Mouse (Mus musculus): ENCODE results near the gene Ocln.

Gene Ocln

DNA sequence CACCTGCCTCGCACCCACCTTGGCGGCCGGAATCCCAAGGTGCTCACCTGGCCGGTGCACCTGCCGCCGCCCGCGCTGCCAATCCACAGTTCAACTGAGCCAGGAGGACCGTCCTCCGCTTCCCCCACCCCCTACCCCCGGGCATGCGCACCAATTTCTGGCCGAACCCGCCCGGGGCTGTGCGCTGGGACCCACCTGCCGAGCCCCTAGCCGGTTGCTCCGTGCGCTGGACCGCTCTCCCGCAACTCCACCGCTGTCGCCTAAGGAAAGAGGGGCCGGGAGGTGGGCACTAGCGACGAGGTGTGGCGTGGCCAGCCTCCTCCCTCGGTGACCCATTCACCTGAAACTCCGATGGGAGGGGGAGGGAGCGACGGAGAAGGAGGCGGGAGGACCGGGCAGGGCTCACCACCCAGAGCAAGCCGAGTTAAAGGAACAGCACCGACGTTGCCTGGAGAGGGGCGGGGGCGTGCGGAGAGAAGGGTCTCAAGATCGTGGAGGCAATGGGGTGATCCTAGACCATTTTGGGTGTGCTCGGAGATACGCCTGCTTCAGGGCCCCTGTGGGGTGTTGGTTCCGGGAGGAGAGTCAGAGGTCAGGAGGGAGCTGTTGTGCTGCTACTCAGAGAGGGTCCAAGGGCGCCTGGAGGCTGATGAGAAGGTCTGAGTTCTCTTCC is at the start of gene Ocln:
TSS of gene Ocln (minus strand) at position 350 of the 673 bp plus-strand sequence.
- DNase-seq (ENCODE audit: low read depth, low spot score), result no peak

DNA sequence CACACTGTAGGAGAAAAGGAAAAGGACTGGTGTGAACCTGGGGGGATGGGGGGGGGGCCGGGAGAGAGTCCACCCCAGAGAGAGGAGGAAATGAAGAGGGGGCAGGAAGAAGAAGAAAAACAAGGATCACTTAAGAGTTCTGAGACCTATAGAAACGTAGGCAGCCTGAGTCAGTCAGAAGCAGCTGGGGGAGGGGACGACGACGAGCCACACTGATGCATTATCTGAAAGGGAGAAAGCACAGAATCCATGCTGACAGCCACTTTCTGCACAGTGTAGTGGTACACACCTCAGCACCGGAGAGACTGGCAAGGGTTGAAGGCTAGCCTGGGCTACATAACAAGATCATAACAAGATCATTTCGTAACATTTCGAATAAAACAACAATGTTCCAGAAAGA is 48.5 kb upstream of the Ocln start:
- no peak for DNase-seq (ENCODE audit: low read depth, low spot score)

DNA sequence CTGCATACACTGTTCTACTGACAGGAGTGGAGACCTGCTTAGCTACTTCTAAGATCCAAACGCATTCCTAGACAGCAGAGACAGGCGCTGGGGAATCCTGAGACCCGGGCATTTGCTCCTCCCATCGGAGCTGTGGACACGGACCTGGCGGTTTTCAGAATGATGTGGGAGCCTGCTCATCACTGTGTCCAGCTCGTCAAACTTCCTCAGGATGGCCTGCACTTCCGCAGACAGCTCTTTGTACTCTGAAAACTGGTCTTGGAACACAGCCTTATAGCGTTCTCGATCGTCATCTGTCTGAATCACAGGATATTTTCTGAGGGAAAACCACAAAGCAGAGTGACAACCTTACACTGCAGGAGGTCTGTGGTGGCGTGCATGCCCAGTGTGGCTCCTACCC is 47.8 kb upstream of the Ocln start:
- no peak for DNase-seq (ENCODE audit: low read depth, low spot score)

DNA sequence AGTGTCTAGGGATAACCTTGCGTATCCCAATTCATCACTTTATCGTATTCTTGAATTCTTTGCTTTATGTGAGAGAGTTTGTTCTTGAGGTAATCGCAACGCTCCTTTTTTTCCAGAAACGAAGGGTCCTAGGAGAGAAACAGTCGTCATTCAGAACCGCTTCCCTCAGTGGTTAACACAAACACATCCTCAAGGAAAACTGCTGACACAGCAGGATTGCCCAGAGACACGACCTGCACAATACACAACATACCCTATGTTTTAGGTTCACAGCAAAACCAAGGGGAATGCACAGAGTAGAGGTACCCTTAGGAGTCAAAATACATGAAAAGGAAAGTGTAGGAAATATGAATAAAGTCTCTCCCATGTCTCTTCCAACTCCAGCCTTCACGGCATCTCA is 44.8 kb upstream of the Ocln start:
- DNase-seq (ENCODE audit: low read depth, low spot score), result no peak

DNA sequence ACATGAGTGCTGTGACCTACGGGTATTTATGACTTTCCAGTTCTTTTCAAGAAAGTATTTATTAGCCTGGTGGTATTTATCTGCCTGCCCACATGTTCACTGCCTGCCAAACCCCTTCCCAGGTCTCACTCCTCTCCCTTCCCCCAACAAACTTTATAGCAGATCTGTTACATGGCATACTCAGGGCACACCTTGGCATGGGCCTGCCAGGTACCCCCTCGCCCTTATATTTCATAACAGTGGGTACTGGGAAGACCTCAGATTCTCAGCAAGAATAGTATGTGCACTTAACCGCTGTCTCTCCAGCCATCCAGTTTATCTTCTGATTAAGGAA is 43.0 kb upstream of the Ocln start:
- no peak for DNase-seq (ENCODE audit: low read depth, low spot score)

DNA sequence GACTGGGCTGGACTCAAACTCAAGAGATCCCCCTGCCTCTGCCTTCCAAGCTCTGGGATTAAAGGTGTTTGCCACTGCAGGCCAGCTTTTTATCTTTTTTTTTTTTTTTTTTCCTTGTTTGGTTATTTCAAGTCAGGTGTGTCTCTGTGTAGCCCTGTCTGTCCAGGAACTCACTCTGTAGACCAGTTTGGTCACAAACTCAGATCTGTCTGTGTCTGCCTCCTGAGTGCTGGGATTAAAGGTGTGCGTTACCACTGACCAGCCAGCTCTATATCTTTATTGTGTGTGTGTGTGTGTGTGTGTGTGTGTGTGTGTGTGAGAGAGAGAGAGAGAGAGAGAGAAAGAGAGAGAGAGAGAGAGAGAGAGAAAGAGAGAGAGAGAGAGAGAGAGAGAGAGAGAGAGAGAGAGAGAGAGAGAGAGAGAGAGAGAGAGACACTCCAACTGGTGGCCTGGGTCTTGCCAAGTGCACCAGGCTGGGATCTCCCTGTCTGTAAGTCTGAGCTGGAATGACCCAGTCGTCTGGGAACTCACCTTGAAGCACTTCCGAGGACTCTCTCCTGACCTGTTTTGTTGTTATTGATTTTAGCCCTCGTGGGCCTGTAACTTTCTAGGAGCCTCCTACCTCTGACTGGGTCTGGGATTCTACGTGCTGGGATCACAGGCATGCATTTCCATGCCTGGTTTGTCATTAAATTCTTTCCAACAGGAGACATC is 42.5 kb upstream of the Ocln start:
- DNase-seq (ENCODE audit: low read depth, low spot score), result no peak

DNA sequence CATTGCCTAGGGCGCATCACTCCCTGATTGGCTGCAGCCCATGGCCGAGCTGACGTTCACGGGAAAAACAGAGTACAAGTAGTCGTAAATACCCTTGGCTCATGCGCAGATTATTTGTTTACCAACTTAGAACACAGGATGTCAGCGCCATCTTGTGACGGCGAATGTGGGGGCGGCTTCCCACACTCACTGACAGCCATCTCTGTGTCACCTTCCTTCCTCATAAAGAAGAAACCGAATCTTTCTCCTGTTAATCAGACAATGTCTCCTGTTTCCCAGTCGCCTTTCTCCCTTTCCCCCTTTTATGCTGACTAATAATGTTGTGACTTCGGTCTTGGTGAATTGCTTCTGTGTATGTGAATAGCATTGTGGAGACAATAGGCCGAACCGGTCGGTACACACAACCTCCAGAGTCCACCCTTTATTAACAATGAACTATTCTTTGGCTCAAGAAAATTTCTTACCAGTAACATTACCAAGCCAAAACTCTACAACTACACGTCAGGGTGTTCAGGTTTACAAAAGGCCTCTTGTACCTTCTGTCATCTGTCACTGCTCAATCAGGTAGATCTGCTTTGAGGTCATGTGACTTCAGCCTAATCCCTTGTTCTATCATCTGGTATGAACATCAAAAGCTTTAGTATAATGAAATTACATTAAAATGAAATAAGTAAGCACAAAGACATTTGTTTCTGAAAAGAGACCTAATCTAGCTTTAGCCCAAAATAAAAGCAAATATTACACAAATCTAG is 41.7 kb upstream of the Ocln start:
- peak; percentile 84 for DNase-seq (ENCODE audit: low read depth, low spot score)

DNA sequence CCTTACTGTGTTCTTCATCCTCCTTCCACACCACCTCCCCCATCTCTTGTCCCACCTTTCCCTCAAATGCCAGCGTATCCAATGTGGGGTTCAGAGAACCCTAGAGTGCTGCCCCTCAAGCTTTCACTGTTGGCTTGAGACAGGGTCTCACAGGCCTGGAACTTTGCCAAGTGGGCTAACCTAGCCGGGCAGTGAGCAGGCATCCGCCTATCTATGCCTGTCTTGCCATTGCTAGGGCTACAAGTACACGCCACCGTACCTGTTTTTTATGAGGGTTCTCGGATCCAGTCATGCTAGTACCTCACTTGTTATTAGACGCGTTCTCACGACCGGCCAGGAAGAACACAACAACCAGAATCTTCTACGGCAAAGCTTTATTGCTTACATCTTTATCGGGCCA is 36.1 kb upstream of the Ocln start:
- DNase-seq (ENCODE audit: low read depth, low spot score), result peak; percentile 38

DNA sequence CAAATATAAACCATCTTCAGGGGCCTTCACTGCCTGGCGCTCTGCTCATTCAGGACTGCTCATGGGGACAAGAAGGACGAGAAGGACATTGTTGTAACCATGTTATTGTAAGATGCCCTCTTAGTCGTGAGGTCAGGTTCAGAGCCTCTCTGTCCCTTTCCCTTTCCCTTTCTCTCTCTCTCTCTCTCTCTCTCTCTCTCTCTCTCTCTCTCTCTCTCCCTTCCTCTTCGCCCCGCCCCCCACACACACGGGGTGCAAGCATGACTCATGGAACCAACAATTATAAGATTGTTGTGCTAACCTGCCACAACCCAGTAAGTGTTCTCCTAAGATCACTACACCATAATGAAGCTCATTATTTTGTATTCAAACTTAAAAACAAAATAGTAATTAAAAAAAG is 29.6 kb upstream of the Ocln start:
- no peak for DNase-seq (ENCODE audit: low read depth, low spot score)

DNA sequence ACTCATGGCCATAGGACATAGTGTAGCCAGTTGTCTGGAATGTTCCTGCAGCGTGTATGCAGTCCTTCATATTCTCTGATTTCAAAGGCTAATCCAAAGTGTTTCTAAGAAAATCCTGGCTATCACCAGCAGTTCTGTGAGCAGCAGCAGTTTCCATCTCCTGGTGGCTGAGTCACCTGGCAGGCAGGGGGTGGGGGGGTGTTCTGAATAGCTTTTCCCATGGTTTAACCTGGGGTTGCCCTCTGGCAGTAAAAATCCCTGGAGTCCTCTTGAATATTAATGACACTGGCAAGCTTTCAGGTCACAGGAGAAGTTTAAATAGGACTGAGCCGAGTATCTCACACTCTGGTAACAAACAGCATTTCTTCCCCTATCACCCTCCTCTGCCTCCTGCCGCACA is 29.2 kb upstream of the Ocln start:
- DNase-seq (ENCODE audit: low read depth, low spot score), result no peak

DNA sequence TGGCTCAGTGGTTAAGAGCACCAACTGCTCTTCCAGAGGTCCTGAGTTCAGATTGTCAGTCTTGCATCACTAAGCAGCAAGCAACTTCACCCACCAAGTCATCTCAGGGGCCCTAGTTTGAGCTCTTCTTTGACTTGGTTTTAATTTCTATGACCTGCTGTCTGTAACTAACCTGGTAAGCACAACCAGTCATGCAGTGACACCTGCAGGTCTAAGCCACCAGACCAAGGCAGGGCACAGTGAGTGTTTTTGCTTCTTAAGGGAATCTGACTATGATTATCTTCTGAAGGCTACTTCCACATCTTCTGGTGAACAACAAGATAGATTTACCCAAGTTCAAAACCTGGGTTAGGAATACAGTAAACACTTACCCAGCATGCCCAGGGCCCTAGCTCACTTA is 27.4 kb upstream of the Ocln start:
- no peak for DNase-seq (ENCODE audit: low read depth, low spot score)

DNA sequence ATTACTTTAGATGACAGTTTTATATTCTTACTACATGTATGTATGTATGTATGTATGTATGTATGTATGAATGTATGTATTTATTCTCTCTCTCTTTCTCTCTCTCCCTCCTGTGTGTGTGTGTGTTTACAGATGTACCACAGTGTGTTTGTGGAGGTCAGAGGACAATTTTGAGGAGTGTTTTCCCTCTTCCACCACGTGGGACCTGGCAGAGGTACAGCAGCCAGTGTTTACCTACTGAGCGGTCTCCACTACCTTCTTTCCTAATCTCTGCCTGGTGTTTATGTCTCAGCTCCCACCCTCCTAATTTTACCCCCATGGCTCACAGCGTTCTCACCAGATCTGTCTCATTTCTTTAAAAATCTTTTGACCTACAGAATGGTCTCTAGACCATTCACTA is 26.7 kb upstream of the Ocln start:
- DNase-seq (ENCODE audit: low read depth, low spot score), result no peak

DNA sequence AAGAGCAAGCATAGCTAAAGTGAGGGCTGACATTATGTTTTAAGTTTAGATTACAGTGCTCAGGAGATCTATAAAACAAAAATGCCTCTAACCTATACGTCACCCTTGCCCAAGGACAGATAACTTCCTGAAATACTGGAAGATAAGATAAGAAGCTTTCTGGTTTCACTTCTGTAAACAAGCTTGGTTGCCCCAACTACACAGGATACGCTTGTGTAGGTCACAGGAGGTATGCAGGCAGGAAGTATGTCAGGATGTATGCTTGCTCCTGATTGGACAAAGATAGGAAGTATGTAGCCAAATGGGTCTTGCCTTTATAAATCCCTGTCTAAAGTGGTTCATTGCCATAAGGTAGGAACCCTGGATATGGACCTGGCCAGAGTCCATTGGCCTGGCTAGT is 23.4 kb upstream of the Ocln start:
- peak; percentile 73 for DNase-seq (ENCODE audit: low read depth, low spot score)

DNA sequence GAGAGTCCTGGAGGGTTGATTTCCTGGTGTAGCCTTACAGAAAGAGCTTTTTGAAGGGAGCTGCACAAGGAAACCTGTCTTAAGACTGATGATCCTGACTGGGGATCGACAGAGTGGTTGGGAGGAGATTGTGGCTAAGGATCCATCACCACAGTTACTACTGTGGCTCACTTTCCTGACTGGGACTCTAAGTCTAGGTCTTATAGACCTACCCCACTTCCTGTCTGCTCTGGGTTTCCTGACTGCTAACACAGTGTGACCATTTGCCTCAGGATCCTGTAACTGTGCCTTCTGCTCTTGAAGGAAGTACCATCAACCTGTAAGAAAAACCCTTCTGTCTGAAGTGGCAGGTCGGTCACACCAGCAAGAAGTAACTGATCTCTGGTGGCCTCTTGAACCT is 18.2 kb upstream of the Ocln start:
- DNase-seq (ENCODE audit: low read depth, low spot score), result no peak

DNA sequence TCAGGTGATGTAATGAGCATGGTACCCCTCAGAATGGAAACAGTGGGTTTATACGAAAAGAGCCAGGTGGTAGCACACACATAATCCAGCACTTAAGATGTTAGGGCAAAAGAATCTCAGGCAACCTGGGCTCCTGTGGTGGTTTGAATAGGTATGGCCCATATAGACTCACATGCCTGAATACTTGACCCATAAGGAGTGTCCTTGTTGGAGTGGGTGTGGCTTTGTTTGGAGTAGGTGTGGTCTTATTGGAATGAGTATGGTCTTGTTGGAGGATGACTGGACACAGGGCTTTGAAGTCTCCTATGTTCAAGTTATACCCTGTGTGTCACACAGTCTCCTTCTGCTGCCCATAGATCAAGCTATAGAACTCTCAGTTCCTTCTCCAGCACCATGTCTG is 15.8 kb upstream of the Ocln start:
- DNase-seq (ENCODE audit: low read depth, low spot score), result no peak

DNA sequence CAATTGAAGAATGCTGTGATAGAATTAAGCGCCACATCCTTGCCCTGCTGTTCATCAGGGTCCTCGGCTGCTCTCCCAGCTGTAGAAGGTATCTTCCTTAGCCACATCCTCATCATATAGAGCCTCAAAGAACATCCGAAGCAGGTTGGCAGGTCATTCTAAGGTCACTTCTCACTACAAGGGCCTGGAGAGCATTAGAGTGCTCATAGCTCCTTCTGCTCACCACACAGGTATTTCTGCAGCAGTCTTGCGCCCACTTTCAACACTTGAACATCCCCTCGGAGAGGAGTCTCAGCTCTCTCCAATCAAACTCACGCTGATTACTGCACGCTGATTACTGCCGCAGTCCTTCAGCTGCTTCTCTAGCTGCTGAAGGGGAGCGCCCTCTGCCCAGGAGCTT is 6.9 kb upstream of the Ocln start:
- DNase-seq (ENCODE audit: low read depth, low spot score), result no peak

DNA sequence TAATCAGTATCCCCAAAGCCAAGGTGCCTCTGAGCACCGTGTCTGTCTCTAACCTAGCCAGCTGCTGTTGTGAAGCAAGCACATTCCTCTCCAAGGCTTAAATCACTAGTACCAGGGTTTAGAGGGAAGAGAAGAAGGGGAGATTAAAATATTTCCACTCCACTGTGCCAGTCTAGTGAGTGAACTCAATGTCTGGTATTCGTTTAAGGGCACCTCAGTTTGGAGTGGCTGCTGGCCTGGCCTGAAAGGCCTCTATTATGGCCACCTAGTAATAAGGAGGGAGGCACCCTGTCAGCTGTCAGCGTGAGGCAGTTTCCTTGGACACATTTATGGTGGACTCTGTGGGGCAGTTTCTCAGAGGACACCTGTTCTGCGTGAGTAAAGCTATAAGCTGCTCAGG is 4.5 kb upstream of the Ocln start:
- DNase-seq (ENCODE audit: low read depth, low spot score), result no peak

DNA sequence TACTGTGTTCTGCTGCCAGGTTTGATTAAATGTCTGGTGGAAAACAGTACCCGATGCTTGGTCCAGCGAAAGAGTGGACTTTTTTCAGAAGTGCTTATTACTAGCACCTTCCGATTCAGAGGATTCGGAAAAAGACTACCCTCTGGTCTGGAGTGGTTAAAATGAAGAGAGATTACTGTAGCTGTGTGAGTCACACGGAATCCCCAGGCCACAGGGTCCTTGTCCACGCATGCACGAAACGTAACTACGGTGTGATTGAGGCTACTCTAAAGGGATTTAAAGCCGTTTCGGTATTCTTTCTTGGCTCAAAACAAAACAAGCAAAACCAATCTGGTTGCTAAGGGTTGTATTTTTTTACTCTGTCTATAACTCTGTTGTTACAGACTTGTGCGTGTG is 522 bp upstream of the Ocln start:
- DNase-seq (ENCODE audit: low read depth, low spot score), result no peak

DNA sequence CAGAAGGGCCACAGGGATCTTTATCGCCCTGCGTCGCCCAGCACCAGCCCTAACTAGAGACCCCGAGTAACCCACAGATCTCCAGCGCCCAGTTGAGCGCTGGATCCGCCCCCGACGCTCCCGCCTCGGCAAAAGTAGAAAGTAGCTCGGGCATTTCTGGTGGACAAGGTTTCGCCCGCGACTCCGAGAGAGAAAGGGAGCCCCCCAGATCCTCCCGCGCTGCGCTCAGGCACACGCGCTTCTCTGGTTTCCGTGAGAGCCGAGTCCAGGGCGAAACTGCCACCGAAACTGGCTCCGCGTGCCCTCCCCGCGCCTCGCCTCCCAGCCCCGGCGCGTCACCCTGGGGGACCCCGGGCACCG is 529 bp downstream of the Ocln start:
- DNase-seq (ENCODE audit: low read depth, low spot score), result no peak

DNA sequence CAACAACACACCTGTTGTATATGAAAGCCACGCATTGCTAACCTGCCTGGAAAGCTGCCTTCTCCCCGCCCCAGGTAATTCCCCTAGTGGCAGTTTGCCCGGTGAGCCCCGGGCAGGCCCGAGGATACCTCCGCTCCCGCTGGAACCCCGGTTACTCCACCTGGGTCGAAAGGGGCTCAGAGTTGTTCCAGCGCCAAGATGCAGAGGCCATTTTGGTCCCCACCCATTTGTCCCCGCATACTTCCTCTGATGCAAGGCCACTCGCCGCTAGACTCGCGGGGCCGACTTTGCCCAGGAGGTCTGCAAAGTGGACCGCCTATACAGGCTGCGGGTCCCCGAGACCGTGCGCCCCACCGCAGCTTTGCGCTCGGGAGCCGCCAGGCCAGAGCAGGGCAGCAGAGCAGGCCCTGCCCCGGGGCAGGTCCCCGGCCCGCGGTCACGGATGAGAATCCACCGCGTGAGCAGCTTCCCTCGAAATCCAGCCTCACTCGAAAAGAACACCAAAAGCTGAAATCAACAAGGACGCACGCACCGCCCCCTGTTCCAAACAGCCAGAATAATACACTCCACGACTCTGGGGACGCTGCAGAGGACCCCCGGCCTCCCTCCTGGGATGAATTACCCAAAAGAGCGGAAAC is 1.0 kb downstream of the Ocln start:
- DNase-seq (ENCODE audit: low read depth, low spot score), result no peak

DNA sequence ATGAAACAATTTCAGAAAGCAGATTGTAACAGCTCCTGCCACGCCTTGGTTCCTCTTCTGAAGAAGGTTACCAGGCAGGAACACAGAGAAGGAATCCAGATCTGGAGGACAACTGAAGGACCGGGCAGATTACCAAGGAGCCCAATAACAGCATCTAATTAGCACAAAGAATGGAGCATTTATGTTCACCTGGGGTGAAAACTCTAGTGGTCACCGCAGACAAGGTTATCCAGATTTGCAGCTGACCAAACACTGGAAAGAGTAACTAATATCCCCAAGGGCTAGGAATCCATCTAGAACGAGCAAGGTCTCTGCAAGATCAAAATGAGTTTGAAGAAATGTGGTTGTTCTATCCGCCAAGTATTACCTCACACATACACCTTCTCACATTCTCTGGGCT is 5.2 kb downstream of the Ocln start:
- DNase-seq (ENCODE audit: low read depth, low spot score), result no peak

DNA sequence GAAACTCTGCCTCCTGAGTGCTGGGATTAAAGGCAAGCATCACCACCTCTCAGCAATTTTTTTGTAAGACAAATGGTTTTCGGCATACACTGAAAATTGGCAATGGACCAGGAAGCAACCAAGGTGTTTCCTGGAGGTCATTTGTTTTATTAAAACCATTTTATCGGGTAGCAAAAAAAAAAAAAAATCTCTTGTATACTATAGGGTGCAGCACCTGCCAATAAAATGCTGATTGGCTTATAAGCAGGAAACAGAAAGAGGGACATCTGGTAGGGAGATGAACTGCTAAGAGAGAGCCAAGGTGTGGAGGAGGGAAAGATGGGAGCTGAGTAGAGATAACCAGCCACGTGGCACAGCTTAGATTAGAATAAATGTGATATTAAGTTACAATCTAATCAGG is 7.0 kb downstream of the Ocln start:
- DNase-seq (ENCODE audit: low read depth, low spot score), result no peak

DNA sequence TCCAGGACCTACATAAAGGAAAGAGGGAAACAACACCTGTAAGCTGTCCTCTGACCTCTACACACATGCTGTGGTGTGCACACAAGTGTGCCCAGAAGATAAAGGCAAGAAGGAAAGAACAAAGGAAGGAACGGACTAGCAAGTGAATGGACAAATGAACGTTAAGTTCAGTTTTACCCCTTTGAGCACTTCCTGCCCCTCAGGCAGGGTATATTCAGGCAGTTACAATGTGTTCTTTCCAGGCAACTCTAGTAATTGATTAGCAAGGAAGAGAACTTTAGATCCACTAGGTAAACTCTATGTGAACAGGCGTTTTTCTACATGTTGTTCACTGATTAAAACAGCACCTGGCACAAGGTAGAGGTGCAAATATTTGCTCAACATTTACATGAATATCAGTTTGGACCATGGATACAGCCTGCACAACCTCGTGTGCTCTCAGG is 8.3 kb downstream of the Ocln start:
- DNase-seq (ENCODE audit: low read depth, low spot score), result no peak

Data from CD4-positive helper T cell, adult 2 months (primary cell).